Mouse (Mus musculus) limb, embryonic 10.5 days (tissue): ENCODE measurements at regions not wholly inside any gene's neighbourhood (a gene's known extent, or its start where the extent isn't known, plus 50 kb on each side); places are given as distances from the start of the nearest gene placed in this dataset.

Experiments used
- DNase-seq: peaks from one replicate; pipeline ENCODE4 v3.0.0-alpha.2; 2017; ENCODE audit warnings: low spot score
- H3K27ac ChIP-seq: fragments of 300-500 bp; sonication (generic); 2 replicates; pipeline ENCODE4 v1.5.1; 2016; ENCODE audit warnings: mild to moderate bottlenecking
- H3K27me3 ChIP-seq: fragments of 300-500 bp; sonication (generic); 2 replicates; pipeline ENCODE4 v1.6.1; 2016; ENCODE audit warnings: low read depth, mild to moderate bottlenecking; ENCODE audit not compliant: poor library complexity, severe bottlenecking
- H3K36me3 ChIP-seq: fragments of 300-500 bp; sonication (generic); 2 replicates; pipeline ENCODE4 v1.6.1; 2016; ENCODE audit warnings: mild to moderate bottlenecking, moderate library complexity
- H3K4me1 ChIP-seq: fragments of 300-500 bp; sonication (generic); 2 replicates; pipeline ENCODE4 v1.6.1; 2016
- H3K4me3 ChIP-seq: fragments of 300-500 bp; sonication (generic); 2 replicates; pipeline ENCODE4 v1.5.1; 2016; ENCODE audit warnings: mild to moderate bottlenecking, moderate library complexity
- H3K9me3 ChIP-seq: fragments of 300-500 bp; sonication (generic); replicated peaks from 2 replicates; pipeline ENCODE4 v1.6.1; 2016; ENCODE audit warnings: mild to moderate bottlenecking
- WGBS: fragments of 180-500 bp; shearing (Covaris S2); methylation state at CpG from one replicate; pipeline ENCODE4 v1.1.7; 2016; 5-methylcytosine and 5-hydroxymethylcytosine counted together

DNA sequence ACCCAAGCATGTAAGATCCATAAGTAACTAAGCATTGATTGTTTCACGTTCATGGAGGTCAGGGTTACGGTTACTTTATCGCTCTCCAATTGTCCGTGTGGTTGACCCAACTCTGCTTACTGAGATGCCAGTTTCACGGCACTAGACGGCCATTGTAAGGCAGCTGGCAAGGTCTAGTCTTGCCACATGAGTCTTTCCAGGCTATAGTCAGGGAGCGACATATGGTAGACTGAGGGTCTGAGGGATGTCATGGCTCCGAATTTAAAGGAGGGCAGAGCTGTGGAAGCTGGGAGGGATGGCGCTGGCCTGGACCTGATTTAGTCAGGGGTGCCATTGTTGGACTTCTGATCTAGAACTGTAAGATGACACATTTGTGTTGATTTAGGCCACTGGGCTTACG lies 72.0 kb upstream of the Frem2 start:
- Histone ChIP-seq H3K4me3 (no peak overlapping the region), H3K27me3 (no peaks in the 10 kb centered on the region), H3K9me3 (no peaks in the 10 kb centered on the region), H3K4me1 (0 out of 2 replicates have a peak, but pooled peaks cover 3% of the 10 kb centered on the region), H3K27ac (no peak overlapping the region), H3K36me3 (no peaks in the 10 kb centered on the region)
- no peak for DNase-seq
- 94% methylated on average over 10 of the region's 10 CpGs for WGBS

DNA sequence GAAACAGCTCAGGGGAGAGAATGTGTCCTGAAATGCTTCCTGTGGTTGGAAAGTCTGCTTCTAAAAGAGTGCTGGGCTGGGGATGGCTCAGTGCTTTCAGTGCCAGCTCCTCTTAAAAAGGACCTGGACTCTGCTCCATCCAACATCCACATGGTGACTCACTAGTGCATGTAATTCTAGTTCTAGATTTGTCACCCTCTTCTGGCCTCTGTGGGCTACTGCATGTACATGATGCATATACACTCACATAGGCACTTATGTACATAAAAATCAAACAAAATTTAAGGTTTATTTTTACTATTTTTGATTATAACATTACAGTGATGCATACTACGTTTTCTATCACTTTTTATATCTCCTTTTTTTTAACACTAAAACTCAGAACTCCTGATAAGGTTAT lies 70.6 kb upstream of the Frem2 start:
- 0 out of 2 replicates have a peak, but pooled peaks cover 3% of the 10 kb centered on the region for H3K4me1 ChIP-seq
- H3K27ac ChIP-seq: no peak overlapping the region
- no peak overlapping the region for H3K4me3 ChIP-seq
- no peaks in the 10 kb centered on the region for H3K27me3 ChIP-seq
- DNase-seq: no peak
- no peaks in the 10 kb centered on the region for H3K36me3 ChIP-seq
- H3K9me3 ChIP-seq: no peaks in the 10 kb centered on the region
- WGBS: 80% methylated on average over 1 of the region's 1 CpGs

DNA sequence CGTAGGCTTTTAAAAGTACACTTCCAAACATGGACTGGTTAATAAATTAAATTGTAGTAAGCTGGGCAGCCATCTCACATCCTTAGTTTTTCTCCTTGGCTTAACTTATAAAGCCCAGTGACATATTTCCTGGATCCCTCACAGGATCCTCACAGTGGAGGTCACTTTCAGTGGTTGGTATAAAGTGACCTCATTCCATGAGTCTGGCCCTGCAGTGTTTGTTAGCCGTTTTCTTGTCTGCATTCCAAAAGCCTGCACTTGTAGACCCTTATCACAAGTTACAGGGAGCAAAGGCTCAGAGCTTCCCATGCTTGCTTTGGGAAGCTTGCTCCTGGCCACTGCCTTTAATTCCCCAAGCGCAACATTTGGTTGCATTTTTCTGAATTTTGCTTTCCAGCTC lies 49.9 kb upstream of the Frem2 start:
- peaks cover 11% of the 10 kb centered on the region for H3K4me1 ChIP-seq
- H3K9me3 ChIP-seq: no peaks in the 10 kb centered on the region
- H3K36me3 ChIP-seq: no peaks in the 10 kb centered on the region
- no peak overlapping the region for H3K27ac ChIP-seq
- DNase-seq: no peak
- 82% methylated on average over 3 of the region's 3 CpGs for WGBS
- no peak overlapping the region for H3K4me3 ChIP-seq
- H3K27me3 ChIP-seq: no peaks in the 10 kb centered on the region
